Mouse (Mus musculus) lung, adult 2 months (tissue): ENCODE results near the gene Bdkrb2.

Experiments
- CTCF ChIP-seq: fragments of 200-500 bp; IDR thresholded peaks from 2 replicates; pipeline ENCODE4 v1.5.1; 2011; ENCODE audit warnings: mild to moderate bottlenecking, low read length, control low read depth; ENCODE audit not compliant: insufficient read depth
- POLR2A ChIP-seq: fragments of 200-500 bp; IDR thresholded peaks from 2 replicates; pipeline ENCODE4 v1.6.1; 2011; ENCODE audit warnings: low read depth, mild to moderate bottlenecking, control low read depth, low read length, borderline replicate concordance; ENCODE audit errors: extremely low read depth

DNA sequence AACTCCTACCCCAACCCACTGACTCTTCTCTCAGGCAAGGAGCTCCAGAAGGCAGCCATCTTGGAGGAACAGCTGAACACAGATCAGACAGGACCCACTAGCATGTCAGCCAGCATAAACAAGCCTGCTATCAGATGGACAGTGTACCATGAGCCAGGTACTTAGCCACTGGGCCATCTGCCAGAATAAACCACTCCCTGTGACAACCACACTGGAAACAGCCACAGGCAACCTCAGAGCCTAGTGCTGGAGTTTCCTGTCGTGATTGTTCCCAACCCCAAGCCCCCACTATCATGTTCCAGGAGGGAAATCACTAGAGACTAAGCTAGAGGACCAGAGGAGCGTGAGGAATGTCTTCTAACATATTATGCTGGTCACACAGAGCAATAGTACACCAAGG is 39.3 kb upstream of the Bdkrb2 start:
- TF ChIP-seq POLR2A (no peak), CTCF (no peak)
